Mouse (Mus musculus): ENCODE results near the gene Rsph3b.

Gene Rsph3b

GRCm38 (mm10) chr17:6862040-6862780 is 86.3 kb downstream of the Rsph3b start:
- no peak for DNase-seq

- DNase-seq: peak; percentile 54 to 55
Observed at GRCm38 (mm10) chr17:6861181-6862039, 87.1 kb downstream of the Rsph3b start.

GRCm38 (mm10) chr17:6860491-6860897 is 88.0 kb downstream of the Rsph3b start:
- no peak for DNase-seq

DNA sequence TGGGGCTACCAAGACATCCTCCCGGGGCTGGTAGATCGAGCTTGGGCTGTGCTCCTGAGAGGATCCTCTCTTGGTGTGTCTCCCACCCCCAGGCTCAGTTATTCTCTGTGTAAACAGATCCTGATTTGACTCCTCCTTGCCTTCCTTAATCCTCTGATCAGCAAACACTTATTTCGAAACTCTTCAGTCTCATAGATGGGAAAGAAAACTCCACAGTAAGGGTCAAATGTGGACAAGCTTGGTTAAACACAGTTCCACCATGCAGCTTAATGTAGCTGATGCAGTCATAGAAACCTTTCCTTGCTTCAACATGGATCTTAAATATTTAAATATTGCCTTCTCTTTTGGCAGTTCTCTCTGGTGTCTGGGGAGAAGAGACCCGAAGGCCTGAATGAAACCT is 88.4 kb downstream of the Rsph3b start:
- no peak for DNase-seq

All from cerebellum, postnatal 25 days (tissue).